In the genomic region with DNA sequence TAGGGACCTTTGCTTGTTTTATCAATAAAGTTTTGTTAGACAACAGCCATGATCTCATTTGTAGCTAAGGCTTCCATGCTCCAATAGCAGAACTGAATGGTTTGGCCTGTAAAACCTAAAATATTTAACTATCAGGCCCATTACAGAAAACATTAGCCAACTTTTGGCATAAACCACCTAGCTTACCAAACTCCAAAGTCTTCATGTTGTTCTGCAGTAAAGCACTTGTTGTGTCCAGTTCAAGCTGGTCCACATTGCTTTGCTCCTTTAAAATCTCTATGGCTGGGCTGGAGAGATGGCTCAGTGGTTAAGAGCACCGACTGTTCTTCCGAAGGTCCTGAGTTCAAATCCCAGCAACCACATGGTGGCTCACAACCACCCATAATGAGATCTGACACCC, we compare ENCODE assay signal across 20 mouse cellular contexts.
"Had no signal": no experiment of that assay in that cellular context is flagged by ENCODE, and none has a peak within 500 bp of the region (broad histone marks: within the 10 kb centered on the region; RNA-seq: fewer than 3 reads in every experiment).

No protein-coding gene starts in this region.

- DNase-seq: left cerebral cortex, postnatal 4 days; lung, adult 18-20 months; lung, postnatal 10 days; lung, postnatal 36 days; right cerebral cortex, adult 18-20 months; right cerebral cortex, postnatal 14 days; right cerebral cortex, postnatal 4 days; thymus, adult 18-20 months; thymus, postnatal 36 days had no signal

- H3K4me3 ChIP-seq: intestine, embryonic 15.5 days; limb, embryonic 12.5 days; limb, embryonic 15.5 days; lung, embryonic 15.5 days; megakaryocyte, embryonic 14.5 days; midbrain, embryonic 10.5 days; midbrain, embryonic 13.5 days; myocyte had no signal

- H3K27ac ChIP-seq: intestine, embryonic 15.5 days; limb, embryonic 12.5 days; limb, embryonic 15.5 days; liver, embryonic 14.5 days; lung, embryonic 15.5 days; midbrain, embryonic 10.5 days; midbrain, embryonic 13.5 days had no signal

- ATAC-seq: hindbrain, embryonic 16.5 days; intestine, embryonic 15.5 days; midbrain, embryonic 13.5 days; midbrain, embryonic 16.5 days had no signal

- H3K36me3 ChIP-seq: limb, embryonic 12.5 days; limb, embryonic 15.5 days; lung, embryonic 15.5 days; midbrain, embryonic 10.5 days; midbrain, embryonic 13.5 days had no signal

- H3K4me2 ChIP-seq: intestine, embryonic 15.5 days; limb, embryonic 12.5 days; limb, embryonic 15.5 days; lung, embryonic 15.5 days; midbrain, embryonic 13.5 days had no signal

- H3K9me3 ChIP-seq: intestine, embryonic 15.5 days; limb, embryonic 12.5 days; limb, embryonic 15.5 days; lung, embryonic 15.5 days; megakaryocyte, embryonic 14.5 days; midbrain, embryonic 10.5 days; midbrain, embryonic 13.5 days had no signal

- H3K27me3 ChIP-seq: intestine, embryonic 15.5 days; limb, embryonic 12.5 days; limb, embryonic 15.5 days; lung, embryonic 15.5 days; megakaryocyte, embryonic 14.5 days; midbrain, embryonic 13.5 days had no signal

- H3K4me1 ChIP-seq: intestine, embryonic 15.5 days; limb, embryonic 12.5 days; limb, embryonic 15.5 days; lung, embryonic 15.5 days; midbrain, embryonic 10.5 days; midbrain, embryonic 13.5 days had no signal

- H3K9ac ChIP-seq: intestine, embryonic 15.5 days; limb, embryonic 12.5 days; limb, embryonic 15.5 days; liver, embryonic 14.5 days; lung, embryonic 15.5 days; midbrain, embryonic 13.5 days had no signal
